Mouse (Mus musculus): ENCODE measurements at regions not wholly inside any gene's neighbourhood (a gene's known extent, or its start where the extent isn't known, plus 50 kb on each side); places are given as distances from the start of the nearest gene placed in this dataset.

- ATAC-seq (ENCODE audit: insufficient read depth, low FRiP score, low TSS enrichment): no peak
- Histone ChIP-seq H3K9ac (ENCODE audit: low read length) (no peak overlapping the region), H3K4me1 (ENCODE audit: control insufficient read depth, insufficient read depth, low read length) (no peaks in the 10 kb centered on the region), H3K27ac (ENCODE audit: low read depth, low read length) (no peak overlapping the region), H3K27me3 (ENCODE audit: control insufficient read depth, insufficient read depth, low read length) (no peaks in the 10 kb centered on the region), H3K4me2 (ENCODE audit: low read depth) (no peak overlapping the region), H3K36me3 (ENCODE audit: control insufficient read depth, insufficient read depth, low read length) (no peaks in the 10 kb centered on the region), H3K4me3 (ENCODE audit: low read depth, low read length) (no peak overlapping the region), H3K9me3 (ENCODE audit: control insufficient read depth, low read length) (no peaks in the 10 kb centered on the region)
- DNase-seq (ENCODE audit: low spot score): no peak
- 92% methylated on average over 5 of the region's 5 CpGs for WGBS
Observed at GRCm38 (mm10) chr2:11355594-11355993, 183.7 kb downstream of the Prkcq start.

Measured in neural tube, embryonic 11.5 days (tissue).